ENCODE assay signal across 8 mouse cellular contexts in the genomic region with DNA sequence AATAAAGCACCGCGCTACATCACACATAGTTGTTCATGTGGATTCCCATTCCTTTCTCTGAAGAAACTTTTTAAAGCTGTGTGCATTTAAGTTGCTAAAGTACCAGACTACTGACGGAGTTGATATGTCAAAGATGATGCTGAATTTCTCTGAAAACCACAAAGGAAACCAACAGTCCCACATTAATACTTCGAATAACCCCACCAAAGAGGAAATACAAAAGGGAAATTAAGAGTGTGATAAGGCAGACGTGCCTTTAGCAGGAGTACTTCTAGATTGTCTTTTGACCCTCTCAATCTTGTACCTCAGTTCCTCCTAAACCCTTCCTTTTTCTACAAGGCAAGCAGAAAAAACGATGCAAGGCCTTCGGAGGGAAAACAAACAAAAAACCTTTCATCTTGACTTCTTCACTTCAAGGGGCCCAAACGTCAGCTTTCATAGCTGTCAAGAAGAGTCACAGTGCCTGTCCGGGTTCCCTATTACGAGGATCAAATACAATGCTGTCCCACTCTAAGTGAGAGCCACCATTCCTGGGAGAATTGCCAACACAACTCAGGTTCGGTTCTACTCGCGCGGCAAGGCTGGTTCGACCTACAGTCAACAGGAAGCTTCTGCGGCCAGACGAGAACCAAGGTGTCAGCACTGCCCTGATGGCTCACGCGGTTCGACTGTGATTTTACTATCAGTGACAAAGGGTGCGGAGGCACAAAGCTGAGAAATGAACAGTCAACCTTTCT. TPM values are rescaled to one million over a fixed set of nuclear protein-coding genes. Genes with fewer than 3 reads are reported as not detected.
DNase-seq lines count a peak whose midpoint lies in the region; ATAC-seq and TF ChIP-seq lines count a peak whose summit lies in the region.

No protein-coding gene starts in this region.

- peak overlapping the region; percentile 83 for H3K27ac ChIP-seq in left cerebral cortex, adult 2 months
- peak overlapping the region; percentile 91 for H3K27ac ChIP-seq in embryonic facial prominence, embryonic 13.5 days
- peak overlapping the region; percentile 94 for H3K27ac ChIP-seq in heart, postnatal 0 days (ENCODE audit: low read depth)
- H3K27ac ChIP-seq in stomach, embryonic 14.5 days (ENCODE audit: low read length): peak overlapping the region; percentile 91

- H3K4me2 ChIP-seq in embryonic facial prominence, embryonic 13.5 days: peak overlapping the region; percentile 71
- H3K4me2 ChIP-seq in heart, postnatal 0 days (ENCODE audit: low read depth, low read length): peak overlapping the region; percentile 70
- H3K4me2 ChIP-seq in stomach, embryonic 14.5 days (replicated peaks; ENCODE audit: low read depth, low read length): peak overlapping the region; percentile 83

- no peaks in the 10 kb centered on the region for H3K27me3 ChIP-seq in embryonic facial prominence, embryonic 13.5 days
- H3K27me3 ChIP-seq in heart, postnatal 0 days (ENCODE audit: control insufficient read depth, insufficient read depth, low read length): no peaks in the 10 kb centered on the region
- H3K27me3 ChIP-seq in stomach, embryonic 14.5 days (ENCODE audit: control insufficient read depth, insufficient read depth, low read length): no peaks in the 10 kb centered on the region

- no peak for TF ChIP-seq CTCF in left cerebral cortex, adult 2 months (IDR thresholded peaks at IDR 0.05)
- TF ChIP-seq CTCF in heart, postnatal 0 days (IDR thresholded peaks at IDR 0.05; ENCODE audit: low read depth): no peak

- ATAC-seq in embryonic facial prominence, embryonic 13.5 days (ENCODE audit: insufficient number of reproducible peaks, insufficient read depth, low FRiP score, low TSS enrichment, low read depth): peak; percentile 20; the same call in 1 of the 2 replicates
- ATAC-seq in heart, postnatal 0 days (ENCODE audit: insufficient read depth, low read depth): peak; percentile 28
- no peak for ATAC-seq in stomach, embryonic 14.5 days (ENCODE audit: insufficient number of reproducible peaks, insufficient read depth, low FRiP score, low read depth)

- peak overlapping the region; percentile 81 for H3K4me3 ChIP-seq in left cerebral cortex, adult 2 months
- H3K4me3 ChIP-seq in embryonic facial prominence, embryonic 13.5 days: peak overlapping the region; percentile 94
- H3K4me3 ChIP-seq in heart, postnatal 0 days (ENCODE audit: low read depth, low read length): peak overlapping the region; percentile 90
- H3K4me3 ChIP-seq in stomach, embryonic 14.5 days (ENCODE audit: low read depth, low read length): peak overlapping the region; percentile 96

- intact Hi-C loops in left cerebral cortex, adult 2 months (cut with DNase I): loop anchor here (5.0 kb wide), 1 partner anchor 102 kb away; no protein-coding TSS in a partner anchor

- no peaks in the 10 kb centered on the region for H3K9me3 ChIP-seq in embryonic facial prominence, embryonic 13.5 days
- H3K9me3 ChIP-seq in heart, postnatal 0 days (replicated peaks; ENCODE audit: control insufficient read depth, low read length): no peaks in the 10 kb centered on the region
- no peaks in the 10 kb centered on the region for H3K9me3 ChIP-seq in stomach, embryonic 14.5 days (ENCODE audit: control insufficient read depth, low read depth, low read length)

- no peak for TF ChIP-seq EP300 in heart, postnatal 0 days (IDR thresholded peaks at IDR 0.05; ENCODE audit: low read depth)

- peaks cover 15% of the 10 kb centered on the region; the same call in 1 of the 2 replicates for H3K4me1 ChIP-seq in embryonic facial prominence, embryonic 13.5 days
- peaks cover 14% of the 10 kb centered on the region for H3K4me1 ChIP-seq in heart, postnatal 0 days (ENCODE audit: control insufficient read depth, insufficient read depth)
- H3K4me1 ChIP-seq in stomach, embryonic 14.5 days (ENCODE audit: control insufficient read depth, insufficient read depth, low read length): no peaks in the 10 kb centered on the region

- H3K36me3 ChIP-seq in embryonic facial prominence, embryonic 13.5 days: no peaks in the 10 kb centered on the region
- H3K36me3 ChIP-seq in heart, postnatal 0 days (replicated peaks; ENCODE audit: control insufficient read depth, insufficient read depth, low read length): no peaks in the 10 kb centered on the region
- H3K36me3 ChIP-seq in stomach, embryonic 14.5 days (ENCODE audit: control insufficient read depth, insufficient read depth, low read length): no peaks in the 10 kb centered on the region

- H3K9ac ChIP-seq in embryonic facial prominence, embryonic 13.5 days: peak overlapping the region; percentile 94
- H3K9ac ChIP-seq in heart, postnatal 0 days (replicated peaks; ENCODE audit: low read depth, low read length): peak overlapping the region; percentile 95
- H3K9ac ChIP-seq in stomach, embryonic 14.5 days (replicated peaks; ENCODE audit: low read depth, low read length): peak overlapping the region; percentile 68

- 17% methylated on average over 21 of the region's 21 CpGs for WGBS in embryonic facial prominence, embryonic 13.5 days
- 15% methylated on average over 21 of the region's 21 CpGs for WGBS in heart, postnatal 0 days
- 18% methylated on average over 21 of the region's 21 CpGs for WGBS in stomach, embryonic 14.5 days

- DNase-seq in left cerebral cortex, adult 2 months (ENCODE audit: extremely low spot score in 1 of 2, low spot score in 2 of 2): no peak
- DNase-seq in left cerebral cortex, adult 11 months (ENCODE audit: low spot score): no peak
- peak; percentile 69 for DNase-seq in ZHBTc4 (ENCODE audit: low read depth, low spot score)
- peak; percentile 30 for DNase-seq in heart, postnatal 0 days (ENCODE audit: low spot score)
- peak; percentile 9 to 40 for DNase-seq in left cerebral cortex, adult 8-10 months (ENCODE audit: low spot score in 2 of 2)
- peak; percentile 56 to 66 for DNase-seq in lung, postnatal 4 days

RNA-seq across cellular contexts. Expression of a gene that starts 0.7 kb away (rescaled TPM):
- 10 to 100 TPM; 12.5 to 13.6 TPM for total RNA-seq in left cerebral cortex, adult 2 months (2021)
- polyA plus RNA-seq in embryonic facial prominence, embryonic 13.5 days (2015; fragmentation: Nextera tagmentation; extraction: Ambion mirVana): 32.6 and 34.0 TPM in 2 replicates
- 22.6 and 24.5 TPM in 2 replicates for total RNA-seq in heart, postnatal 0 days (2014; rRNA removed; ENCODE audit: low replicate concordance)
- 19.0 and 20.7 TPM in 2 replicates for polyA plus RNA-seq in heart, postnatal 0 days (2015; fragmentation: Nextera tagmentation; extraction: Ambion mirVana)
- 10 to 100 TPM; 13.0 to 15.5 (median 14.3) TPM for total RNA-seq in left cerebral cortex, adult 8-10 months (2022)
- 33.3 and 36.8 TPM in 2 replicates for polyA plus RNA-seq in stomach, embryonic 14.5 days (2014; fragmentation: Nextera tagmentation; extraction: Ambion mirVana)

Comparison
In these comparisons a context has a peak if more than half of its experiments do, and no peak if none do; other contexts are left out.
1. DNase-seq: peak in ZHBTc4 (single experiment), heart, postnatal 0 days (single experiment), left cerebral cortex, adult 8-10 months (2 of 2) and lung, postnatal 4 days (2 of 2); none in left cerebral cortex, adult 2 months (0 of 2) and left cerebral cortex, adult 11 months (single experiment).
2. Peak in every context shown above with its lines, with median percentiles within 50 percentile points of each other: H3K27ac ChIP-seq, H3K4me3 ChIP-seq, H3K4me2 ChIP-seq and H3K9ac ChIP-seq.